Mouse (Mus musculus) thymus, postnatal 36 days (tissue): ENCODE measurements around the gene Bicc1.
"Not testable (repeated sequence)": the region's sequence is repeated elsewhere in the genome, so short reads cannot be mapped to it uniquely, and the experiment has no call there.

Experiments used
- DNase-seq, 2 experiments: peaks; one replicate each; pipeline ENCODE4 v3.0.0; 2022; ENCODE audit warnings: mixed read lengths in 2 of 2

Gene Bicc1

GRCm38 (mm10) chr10:70987396-70987795 is 172.1 kb downstream of the Bicc1 start:
- no peak for DNase-seq

GRCm38 (mm10) chr10:70983036-70983670 is 176.3 kb downstream of the Bicc1 start:
- no peak for DNase-seq

GRCm38 (mm10) chr10:70982156-70982555 is 177.3 kb downstream of the Bicc1 start:
- no peak for DNase-seq

- no peak for DNase-seq
Measured at GRCm38 (mm10) chr10:70979657-70980056, 179.8 kb downstream of the Bicc1 start.

- no peak for DNase-seq
Measured at GRCm38 (mm10) chr10:70977141-70977540, 182.4 kb downstream of the Bicc1 start.

GRCm38 (mm10) chr10:70976633-70977032 is 182.9 kb downstream of the Bicc1 start:
- no peak for DNase-seq

GRCm38 (mm10) chr10:70971156-70971555 is 188.3 kb downstream of the Bicc1 start:
- no peak for DNase-seq

- no peak for DNase-seq
Measured at GRCm38 (mm10) chr10:70968848-70969683, 190.4 kb downstream of the Bicc1 start.

- DNase-seq, result no peak
Measured at GRCm38 (mm10) chr10:70966642-70967345, 192.7 kb downstream of the Bicc1 start.

- no peak for DNase-seq
Measured at GRCm38 (mm10) chr10:70964706-70965105, 194.8 kb downstream of the Bicc1 start.

GRCm38 (mm10) chr10:70963599-70964193 is 195.8 kb downstream of the Bicc1 start:
- DNase-seq, result no peak

- no peak for DNase-seq
Measured at GRCm38 (mm10) chr10:70961641-70962040, 197.9 kb downstream of the Bicc1 start.

- DNase-seq, result not testable (repeated sequence)
Measured at GRCm38 (mm10) chr10:70960396-70960795, 199.1 kb downstream of the Bicc1 start.

GRCm38 (mm10) chr10:70952770-70953147 is 206.7 kb downstream of the Bicc1 start:
- DNase-seq, result no peak

GRCm38 (mm10) chr10:70952056-70952769 is 207.3 kb downstream of the Bicc1 start:
- DNase-seq, result no peak

- DNase-seq, result no peak
Measured at GRCm38 (mm10) chr10:70950105-70950424, 209.4 kb downstream of the Bicc1 start.

GRCm38 (mm10) chr10:70949254-70950104 is 210.0 kb downstream of the Bicc1 start:
- DNase-seq, result no peak

GRCm38 (mm10) chr10:70948276-70948675 is 211.2 kb downstream of the Bicc1 start:
- DNase-seq, result no peak

- not testable (repeated sequence) for DNase-seq
Measured at GRCm38 (mm10) chr10:70946121-70946520, 213.4 kb downstream of the Bicc1 start.

GRCm38 (mm10) chr10:70945076-70945475 is 214.4 kb downstream of the Bicc1 start:
- DNase-seq, result no peak

GRCm38 (mm10) chr10:70941623-70942022 is 217.9 kb downstream of the Bicc1 start:
- DNase-seq, result no peak

GRCm38 (mm10) chr10:70939751-70940150 is 219.7 kb downstream of the Bicc1 start:
- DNase-seq, result no peak
